ENCODE assay signal across 8 mouse cellular contexts in genomic region chr5:110779998-110780760, GRCm38 (mm10). TPM values are rescaled to one million over a fixed set of nuclear protein-coding genes. Genes with fewer than 3 reads are reported as not detected.
DNase-seq lines count a peak whose midpoint lies in the region; ATAC-seq and TF ChIP-seq lines count a peak whose summit lies in the region.

Pus1 (minus strand) TSS chr5:110780659.

- peaks cover 71% of the 10 kb centered on the region for H3K4me1 ChIP-seq in erythroblast, embryonic 14.5 days (ENCODE audit: control insufficient read depth)
- H3K4me1 ChIP-seq in heart, embryonic 12.5 days (replicated peaks), result peaks cover 16% of the 10 kb centered on the region
- peaks cover 8% of the 10 kb centered on the region for H3K4me1 ChIP-seq in kidney, postnatal 0 days (replicated peaks; ENCODE audit: insufficient read depth, low read length)
- peaks cover 24% of the 10 kb centered on the region for H3K4me1 ChIP-seq in liver, embryonic 11.5 days (replicated peaks; ENCODE audit: control insufficient read depth, insufficient read depth, low read length)
- peaks cover 8% of the 10 kb centered on the region; the same call in 1 of the 2 replicates for H3K4me1 ChIP-seq in stomach, embryonic 14.5 days (ENCODE audit: control insufficient read depth, insufficient read depth, low read length)

- peaks cover 32% of the 10 kb centered on the region for H3K79me3 ChIP-seq in C2C12 (ENCODE audit: low read depth)

- ATAC-seq in heart, embryonic 12.5 days (ENCODE audit: insufficient number of reproducible peaks, low FRiP score), result peak; percentile 87
- ATAC-seq in kidney, postnatal 0 days (replicated peaks; ENCODE audit: low FRiP score, low read depth), result peak; percentile 86
- ATAC-seq in liver, embryonic 11.5 days (replicated peaks; ENCODE audit: low FRiP score), result peak; percentile 83
- peak; percentile 90 for ATAC-seq in stomach, embryonic 14.5 days (ENCODE audit: insufficient number of reproducible peaks, insufficient read depth, low FRiP score, low read depth)

- H3K4me3 ChIP-seq in C2C12 (ENCODE audit: insufficient read depth, poor library complexity, severe bottlenecking), result peak within 1 kb of the TSS; percentile 75
- H3K4me3 ChIP-seq in erythroblast, embryonic 14.5 days (replicated peaks), result peak within 1 kb of the TSS; percentile 67
- H3K4me3 ChIP-seq in heart, embryonic 12.5 days, result peak within 1 kb of the TSS; percentile 98
- peak within 1 kb of the TSS; percentile 63 for H3K4me3 ChIP-seq in kidney, postnatal 0 days (replicated peaks; ENCODE audit: low read depth, low read length)
- H3K4me3 ChIP-seq in liver, embryonic 11.5 days (ENCODE audit: low read depth, low read length), result peak within 1 kb of the TSS; percentile 92
- peak within 1 kb of the TSS; percentile 82 for H3K4me3 ChIP-seq in stomach, embryonic 14.5 days (ENCODE audit: low read depth, low read length)

- peak within 1 kb of the TSS; percentile 98 for H3K4me2 ChIP-seq in heart, embryonic 12.5 days
- peak within 1 kb of the TSS; percentile 96 for H3K4me2 ChIP-seq in kidney, postnatal 0 days (ENCODE audit: low read length)
- H3K4me2 ChIP-seq in liver, embryonic 11.5 days, result peak within 1 kb of the TSS; percentile 71
- peak within 1 kb of the TSS; percentile 81 for H3K4me2 ChIP-seq in stomach, embryonic 14.5 days (replicated peaks; ENCODE audit: low read depth, low read length)

- H3K9me3 ChIP-seq in erythroblast, embryonic 14.5 days (ENCODE audit: control insufficient read depth, low read length), result no peaks in the 10 kb centered on the region
- no peaks in the 10 kb centered on the region for H3K9me3 ChIP-seq in heart, embryonic 12.5 days (replicated peaks)
- H3K9me3 ChIP-seq in kidney, postnatal 0 days (replicated peaks; ENCODE audit: low read length), result no peaks in the 10 kb centered on the region
- H3K9me3 ChIP-seq in liver, embryonic 11.5 days (ENCODE audit: control insufficient read depth, low read length), result no peaks in the 10 kb centered on the region
- H3K9me3 ChIP-seq in stomach, embryonic 14.5 days (ENCODE audit: control insufficient read depth, low read depth, low read length), result no peaks in the 10 kb centered on the region

- no peaks in the 10 kb centered on the region for H3K27me3 ChIP-seq in C2C12 (ENCODE audit: control insufficient read depth, insufficient read depth, insufficient read length)
- H3K27me3 ChIP-seq in erythroblast, embryonic 14.5 days (ENCODE audit: control insufficient read depth), result no peaks in the 10 kb centered on the region
- no peaks in the 10 kb centered on the region for H3K27me3 ChIP-seq in heart, embryonic 12.5 days (replicated peaks)
- H3K27me3 ChIP-seq in kidney, postnatal 0 days (ENCODE audit: insufficient read depth, low read length), result no peaks in the 10 kb centered on the region
- no peaks in the 10 kb centered on the region for H3K27me3 ChIP-seq in liver, embryonic 11.5 days (replicated peaks; ENCODE audit: control insufficient read depth, insufficient read depth, low read length)
- H3K27me3 ChIP-seq in stomach, embryonic 14.5 days (ENCODE audit: control insufficient read depth, insufficient read depth, low read length), result no peaks in the 10 kb centered on the region

- H3K9ac ChIP-seq in heart, embryonic 12.5 days, result peak within 1 kb of the TSS; percentile 95
- H3K9ac ChIP-seq in kidney, postnatal 0 days (ENCODE audit: low read depth, low read length), result peak within 1 kb of the TSS; percentile 80
- H3K9ac ChIP-seq in liver, embryonic 11.5 days (ENCODE audit: low read depth, low read length), result peak within 1 kb of the TSS; percentile 93
- H3K9ac ChIP-seq in stomach, embryonic 14.5 days (replicated peaks; ENCODE audit: low read depth, low read length), result peak within 1 kb of the TSS; percentile 77

- peak within 1 kb of the TSS; percentile 56 for H3K27ac ChIP-seq in heart, embryonic 12.5 days (ENCODE audit: poor library complexity, severe bottlenecking)
- H3K27ac ChIP-seq in kidney, postnatal 0 days, result peak within 1 kb of the TSS; percentile 79
- peak within 1 kb of the TSS; percentile 78 for H3K27ac ChIP-seq in liver, embryonic 11.5 days (ENCODE audit: low read depth, low read length)
- H3K27ac ChIP-seq in stomach, embryonic 14.5 days (ENCODE audit: low read length), result peak within 1 kb of the TSS; percentile 27; the same call in 1 of the 2 replicates

- under 1% methylated on average over 57 of the region's 57 CpGs for WGBS in heart, embryonic 12.5 days
- WGBS in kidney, postnatal 0 days, result under 1% methylated on average over 52 of the region's 57 CpGs
- under 1% methylated on average over 57 of the region's 57 CpGs for WGBS in liver, embryonic 11.5 days
- under 1% methylated on average over 57 of the region's 57 CpGs for WGBS in stomach, embryonic 14.5 days

- H3K36me3 ChIP-seq in C2C12 (ENCODE audit: control insufficient read depth, insufficient read depth), result peaks cover 35% of the 10 kb centered on the region
- H3K36me3 ChIP-seq in erythroblast, embryonic 14.5 days (ENCODE audit: control insufficient read depth), result peaks cover 55% of the 10 kb centered on the region
- H3K36me3 ChIP-seq in heart, embryonic 12.5 days, result peaks cover 39% of the 10 kb centered on the region
- H3K36me3 ChIP-seq in kidney, postnatal 0 days (ENCODE audit: insufficient read depth, low read length), result 0 out of 2 replicates have a peak, but pooled peaks cover 20% of the 10 kb centered on the region
- peaks cover 27% of the 10 kb centered on the region; the same call in 1 of the 2 replicates for H3K36me3 ChIP-seq in liver, embryonic 11.5 days (ENCODE audit: control insufficient read depth, insufficient read depth, low read length)
- H3K36me3 ChIP-seq in stomach, embryonic 14.5 days (ENCODE audit: control insufficient read depth, insufficient read depth, low read length), result peaks cover 20% of the 10 kb centered on the region

- TF ChIP-seq POLR2A in brain, embryonic 14.5 days (IDR thresholded peaks at IDR 0.05; ENCODE audit: borderline replicate concordance, extremely low read depth, insufficient read depth, insufficient read length, poor library complexity, severe bottlenecking), result peak; percentile 13; the same call in 1 of the 2 replicates

- peak; percentile 94 for DNase-seq in brain, embryonic 14.5 days (ENCODE audit: low read depth)
- peak; percentile 96 for DNase-seq in kidney, postnatal 0 days (ENCODE audit: low spot score)
- DNase-seq in liver, embryonic 11.5 days (ENCODE audit: low spot score), result peak; percentile 85
- peak; percentile 81 for DNase-seq in naive thymus-derived CD4-positive, alpha-beta T cell, adult 2 months (ENCODE audit: low read depth)

- peaks cover 53% of the 10 kb centered on the region for H3K79me2 ChIP-seq in C2C12 (ENCODE audit: control insufficient read depth, insufficient read depth)

- peak within 1 kb of the TSS; percentile 79 for H3ac ChIP-seq in C2C12 (ENCODE audit: control insufficient read depth, insufficient read length, low read depth)

- TF ChIP-seq CTCF in C2C12 (IDR thresholded peaks at IDR 0.05; ENCODE audit: control insufficient read depth, insufficient read depth, insufficient read length), result no peak
- TF ChIP-seq CTCF in brain, embryonic 14.5 days (IDR thresholded peaks at IDR 0.05; ENCODE audit: borderline replicate concordance, extremely low read depth, insufficient read depth, insufficient read length), result no peak
- no peak for TF ChIP-seq CTCF in kidney, postnatal 0 days (IDR thresholded peaks at IDR 0.05; ENCODE audit: low read depth)

TF ChIP-seq in C2C12, 6 proteins besides CTCF, POLR2A, EP300 and RAD21:
- TF ChIP-seq USF1 (IDR thresholded peaks at IDR 0.05; ENCODE audit: low read depth), result peak; percentile 84
- TF ChIP-seq CEBPB (IDR thresholded peaks at IDR 0.05; ENCODE audit: low read depth), result no peak
- TF ChIP-seq MAX (IDR thresholded peaks at IDR 0.05), result peak; percentile 98
TF ChIP-seq in C2C12: peak in this region for 2.

RNA-seq across cellular contexts. Expression of gene Pus1, which starts in this region (rescaled TPM):
- polyA plus RNA-seq in C2C12 (2012; fragmentation: generic; extraction: Trizol), result 62.3 TPM
- 20.6 TPM in 2 replicates for polyA plus RNA-seq in brain, embryonic 14.5 days (2012; rRNA removed)
- polyA plus RNA-seq in erythroblast, embryonic 14.5 days (2012), result 3.1 and 3.7 TPM in 2 replicates
- 33.8 and 37.8 TPM in 2 replicates for polyA plus RNA-seq in heart, embryonic 12.5 days (2016; fragmentation: Nextera tagmentation; extraction: Ambion mirVana)
- polyA plus RNA-seq in kidney, postnatal 0 days (2015; fragmentation: Nextera tagmentation; extraction: Ambion mirVana), result 34.3 and 36.9 TPM in 2 replicates
- 49.8 and 54.3 TPM in 2 replicates for polyA plus RNA-seq in liver, embryonic 11.5 days (2014; fragmentation: Nextera tagmentation; extraction: Ambion mirVana)
- 20.2 and 21.9 TPM in 2 replicates for polyA plus RNA-seq in stomach, embryonic 14.5 days (2014; fragmentation: Nextera tagmentation; extraction: Ambion mirVana)

Comparison
In these comparisons a context has a peak if more than half of its experiments do, and no peak if none do; other contexts are left out.
1. Peak in every context shown above with its lines: DNase-seq, ATAC-seq, H3K4me3 ChIP-seq and H3K27ac ChIP-seq.
2. H3K27ac ChIP-seq: peak in every context shown above with its lines; median percentile 79 in kidney, postnatal 0 days; 78 in liver, embryonic 11.5 days; 56 in heart, embryonic 12.5 days; 27 in stomach, embryonic 14.5 days.